Mouse (Mus musculus): ENCODE data around the gene Itpripl2. TPM values are rescaled to one million over a fixed set of nuclear protein-coding genes. Genes with fewer than 3 reads are reported as not detected.

Gene Itpripl2
- 10 to 100 TPM; 13.9 to 20.3 (median 17.1) TPM for total RNA-seq (2022)

GRCm38 (mm10) chr7:118491431-118492147 lies at the start of gene Itpripl2:
Gene Itpripl2, minus strand, starts transcription at chr7:118491975.
- DNase-seq = peak; percentile 69

- DNase-seq = no peak
Observed at GRCm38 (mm10) chr7:118535076-118535475, 43.3 kb upstream of the Itpripl2 start.

- DNase-seq = no peak
Observed at GRCm38 (mm10) chr7:118534326-118534725, 42.6 kb upstream of the Itpripl2 start.

DNA sequence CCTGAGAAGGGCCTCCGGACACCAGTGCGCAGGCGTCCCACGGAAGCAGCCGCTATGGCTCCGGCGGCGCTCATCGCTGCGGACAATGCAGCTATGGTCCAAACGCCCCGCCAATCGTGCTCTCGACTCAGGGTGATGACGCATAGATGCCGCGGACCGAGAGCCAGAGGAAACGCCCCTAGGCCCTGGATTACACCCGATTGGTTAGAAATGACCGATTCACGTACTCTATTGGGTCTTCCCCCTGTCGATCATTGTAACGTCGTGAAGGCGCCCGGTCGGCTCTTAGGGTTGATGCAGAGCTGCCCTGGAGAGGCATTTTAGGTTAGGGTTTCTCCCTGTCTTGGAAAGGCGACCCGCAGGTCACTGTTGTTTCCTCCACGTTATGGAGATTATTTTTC lies 41.4 kb upstream of the Itpripl2 start, which contains the start of gene Coq7:
Coq7 (minus strand) TSS at position 179 of the 401 bp plus-strand sequence.
- peak; percentile 93 for DNase-seq

GRCm38 (mm10) chr7:118532519-118533177 lies 40.9 kb upstream of the Itpripl2 start:
- peak; percentile 96 for DNase-seq

GRCm38 (mm10) chr7:118526967-118527366 lies 35.2 kb upstream of the Itpripl2 start:
- no peak for DNase-seq

GRCm38 (mm10) chr7:118522077-118522476 lies 30.3 kb upstream of the Itpripl2 start:
- DNase-seq = no peak

DNA sequence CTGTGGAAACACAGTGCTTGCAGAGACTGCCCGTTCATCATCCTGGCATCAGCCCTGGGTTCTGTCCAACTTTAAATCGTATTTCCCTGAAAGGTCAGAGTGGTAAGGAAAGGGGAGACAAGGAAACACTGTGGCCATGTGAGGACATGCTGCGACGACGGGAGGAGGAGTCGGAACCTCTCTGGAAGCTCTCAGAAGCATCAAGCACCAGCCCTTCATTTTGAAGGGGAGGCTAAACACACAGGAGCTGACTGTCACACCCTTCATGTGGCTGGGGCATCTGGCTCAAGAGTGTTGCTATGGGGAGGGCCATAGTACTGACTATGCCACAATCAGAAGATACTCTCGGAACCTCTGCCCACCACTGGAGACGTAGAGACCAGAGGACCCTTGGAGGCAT lies 27.9 kb upstream of the Itpripl2 start:
- DNase-seq = no peak

DNA sequence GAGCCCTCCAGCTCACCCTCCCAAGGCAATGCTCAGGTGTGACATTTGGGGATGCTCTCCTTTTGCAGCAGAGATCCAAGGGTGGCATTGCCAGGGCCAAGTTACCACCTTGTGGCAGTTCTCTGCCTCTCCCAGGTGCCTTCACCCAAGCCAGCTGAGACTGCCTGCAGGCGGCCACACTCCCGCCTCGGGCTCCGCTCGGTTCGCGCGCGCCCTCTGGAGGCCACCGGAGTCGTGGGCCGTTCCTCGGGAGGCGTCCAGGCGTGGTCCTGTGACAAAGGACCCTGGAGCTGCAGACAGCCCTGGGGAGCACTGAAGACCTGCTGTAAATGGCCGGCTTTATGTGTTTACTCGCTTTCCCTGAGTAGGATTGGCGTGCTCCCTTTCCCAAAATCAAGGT lies 26.9 kb upstream of the Itpripl2 start:
- DNase-seq = peak; percentile 35

GRCm38 (mm10) chr7:118517819-118518218 lies 26.0 kb upstream of the Itpripl2 start:
- no peak for DNase-seq

DNA sequence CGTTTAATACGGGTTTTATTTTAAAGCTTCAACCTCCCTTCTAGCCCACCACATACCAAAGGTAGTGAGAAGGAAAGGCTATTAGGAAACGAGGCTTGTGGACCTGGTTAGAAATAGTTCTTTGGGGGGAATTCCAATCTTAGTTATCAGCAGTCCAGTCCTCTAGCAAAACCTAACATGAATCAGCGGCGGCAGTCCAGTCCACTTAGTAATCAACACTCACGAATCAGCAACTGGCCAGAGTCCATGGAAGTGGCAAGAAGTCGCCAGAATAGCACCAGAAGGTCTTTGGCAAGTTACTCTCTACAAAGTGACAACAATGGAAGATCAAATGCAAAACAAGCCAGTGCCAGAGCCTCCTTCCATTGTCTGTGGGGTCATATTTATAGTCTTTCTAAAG lies 16.8 kb upstream of the Itpripl2 start:
- DNase-seq = no peak

- DNase-seq = no peak
Observed at GRCm38 (mm10) chr7:118503844-118504243, 12.1 kb upstream of the Itpripl2 start.

GRCm38 (mm10) chr7:118502333-118502732 lies 10.6 kb upstream of the Itpripl2 start:
- no peak for DNase-seq

- no peak for DNase-seq
Observed at GRCm38 (mm10) chr7:118499784-118500435, 8.1 kb upstream of the Itpripl2 start.

- DNase-seq = no peak
Observed at GRCm38 (mm10) chr7:118498984-118499783, 7.4 kb upstream of the Itpripl2 start.

DNA sequence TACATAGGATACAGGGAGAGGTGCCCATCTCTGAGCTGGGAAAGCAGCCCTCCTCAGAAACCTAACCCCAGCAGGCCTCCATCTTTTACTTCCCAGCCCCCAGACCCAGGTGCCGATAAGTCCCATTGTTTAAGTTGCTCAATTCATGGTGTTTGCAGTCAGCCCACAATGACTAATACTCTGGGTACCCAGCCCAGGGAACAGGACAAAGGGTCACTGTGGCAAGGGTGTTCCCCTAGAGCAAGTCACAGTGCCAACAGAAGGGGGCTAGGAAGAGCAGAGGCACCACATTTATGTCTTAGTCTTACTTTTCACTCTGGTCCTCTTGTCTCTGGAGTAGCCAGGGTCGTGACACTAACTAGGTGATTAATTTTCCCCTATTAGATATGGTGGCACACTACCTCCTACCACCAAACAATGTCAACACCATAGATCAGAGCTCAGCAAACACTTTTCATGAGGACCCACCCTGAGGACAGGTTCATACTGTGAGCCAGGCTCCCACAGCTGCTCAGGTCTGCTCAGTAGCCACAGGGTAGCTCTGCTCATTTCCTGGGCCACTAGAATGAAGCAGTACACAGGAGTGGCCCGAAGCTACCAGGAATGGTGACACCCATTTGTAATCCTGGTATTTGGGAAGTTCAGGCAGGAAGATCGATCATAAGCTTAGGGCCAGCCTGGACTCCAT lies 3.3 kb upstream of the Itpripl2 start:
- DNase-seq = no peak

- no peak for DNase-seq
Observed at GRCm38 (mm10) chr7:118493892-118494291, 2.1 kb upstream of the Itpripl2 start.

GRCm38 (mm10) chr7:118490666-118491430 lies 927 bp downstream of the Itpripl2 start:
- DNase-seq = peak; percentile 8

GRCm38 (mm10) chr7:118489706-118490665 lies 1.8 kb downstream of the Itpripl2 start:
- DNase-seq = no peak

Data from adrenal gland, adult 8-10 months (tissue).